Mouse (Mus musculus) spleen, adult 2 months (tissue): ENCODE measurements around the gene Snd1.

ENCODE experiments used
- CTCF ChIP-seq: fragments of 200-500 bp; IDR thresholded peaks from 2 replicates; pipeline ENCODE4 v1.5.1; 2011; ENCODE audit warnings: mild to moderate bottlenecking, inconsistent platforms; ENCODE audit not compliant: insufficient read depth, insufficient read length, insufficient replicate concordance; ENCODE audit errors: extremely low read depth
- POLR2A ChIP-seq: fragments of 200-500 bp; IDR thresholded peaks from 2 replicates; pipeline ENCODE4 v1.6.1; 2011; ENCODE audit warnings: low read depth, low read length, inconsistent platforms

GRCm38 (mm10) chr6:28856789-28857188, 381.9 kb downstream of the Snd1 start:
- no peak for TF ChIP-seq CTCF
- TF ChIP-seq POLR2A: no peak
